Mouse (Mus musculus) liver (tissue): ENCODE data around the gene Hacd4.
"Not testable (repeated sequence)": the region's sequence is repeated elsewhere in the genome, so short reads cannot be mapped to it uniquely, and the experiment has no call there.

Source experiments
- DNase-seq: peaks from one replicate; pipeline ENCODE4 v3.0.0-alpha.2; 2020; ENCODE audit warnings: mixed read lengths

The Hacd4 gene

DNA sequence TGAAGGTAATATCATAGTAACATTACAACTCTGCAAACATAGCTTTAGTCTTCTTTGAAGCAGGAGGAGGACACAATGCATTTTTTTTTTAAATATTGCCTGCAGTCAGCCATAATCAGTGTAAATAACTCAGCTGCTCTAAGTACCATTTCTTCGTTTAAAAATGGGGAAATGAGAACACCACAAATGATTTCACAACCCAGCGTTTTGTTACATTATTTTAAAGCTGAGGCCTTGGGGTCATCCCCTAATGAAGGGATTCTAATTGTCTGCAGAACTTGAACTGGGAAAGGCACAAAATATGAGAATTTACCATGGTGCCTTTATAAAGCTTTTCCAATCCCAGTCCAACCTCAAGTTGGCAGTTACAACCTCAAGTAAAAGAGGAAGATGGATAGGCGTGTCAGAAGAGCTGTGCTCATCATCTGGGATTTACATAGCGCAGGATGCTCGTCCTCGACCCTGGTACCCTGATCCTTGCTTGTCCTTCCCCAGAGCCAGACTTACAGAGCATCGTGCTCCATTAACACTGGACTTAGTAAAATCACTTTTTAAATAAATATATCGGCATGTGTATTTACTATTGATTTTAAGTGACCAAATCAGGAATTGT lies 6.2 kb downstream of the Hacd4 start:
- DNase-seq = no peak

DNA sequence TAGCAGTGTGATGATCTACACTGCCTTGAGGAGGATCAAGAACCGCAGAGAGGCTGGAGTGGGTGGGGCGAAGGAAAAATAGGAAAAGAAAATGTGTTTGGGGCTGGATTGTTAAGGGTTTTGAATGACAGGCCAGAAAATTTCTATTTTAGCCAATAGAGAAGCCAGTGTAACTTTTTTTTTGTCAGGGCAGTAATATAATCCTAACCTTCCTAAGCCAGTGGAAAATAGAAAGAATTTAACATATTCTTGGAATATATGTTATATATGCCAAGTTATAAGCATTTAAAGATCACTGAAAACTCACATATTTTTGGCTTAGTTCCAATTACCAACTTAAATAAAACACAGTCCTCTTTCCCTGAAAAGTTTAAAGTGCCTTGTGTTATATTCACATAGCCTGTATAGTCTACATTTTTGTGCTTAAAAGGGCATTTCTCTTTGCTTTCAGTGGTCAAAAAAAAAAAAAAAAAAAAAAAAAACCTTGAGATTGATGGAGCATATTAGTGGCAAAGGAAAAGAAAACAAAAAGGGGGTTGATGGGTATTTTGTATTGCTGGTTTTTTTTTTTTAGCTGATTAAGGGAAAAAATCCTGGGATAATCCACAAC lies 11.0 kb downstream of the Hacd4 start:
- DNase-seq = no peak

DNA sequence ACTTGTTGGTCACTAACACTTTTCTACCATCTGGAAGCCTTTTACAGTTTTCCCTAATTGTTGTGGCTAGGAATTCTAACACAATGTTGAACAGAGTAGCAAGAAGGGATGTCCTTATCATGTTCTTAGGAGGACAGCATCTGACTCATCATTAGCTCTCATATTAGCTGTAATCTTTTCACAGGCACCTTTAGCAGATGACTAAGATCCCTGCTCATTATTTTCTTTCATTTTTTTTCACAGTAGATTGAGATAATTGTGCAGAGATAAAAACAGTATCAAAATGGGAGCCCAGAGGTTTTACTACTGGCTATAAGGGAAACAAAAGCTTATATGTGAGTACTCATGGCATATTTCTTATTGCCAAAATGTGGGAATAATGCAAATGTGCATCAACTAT lies 14.2 kb downstream of the Hacd4 start:
- DNase-seq = no peak

DNA sequence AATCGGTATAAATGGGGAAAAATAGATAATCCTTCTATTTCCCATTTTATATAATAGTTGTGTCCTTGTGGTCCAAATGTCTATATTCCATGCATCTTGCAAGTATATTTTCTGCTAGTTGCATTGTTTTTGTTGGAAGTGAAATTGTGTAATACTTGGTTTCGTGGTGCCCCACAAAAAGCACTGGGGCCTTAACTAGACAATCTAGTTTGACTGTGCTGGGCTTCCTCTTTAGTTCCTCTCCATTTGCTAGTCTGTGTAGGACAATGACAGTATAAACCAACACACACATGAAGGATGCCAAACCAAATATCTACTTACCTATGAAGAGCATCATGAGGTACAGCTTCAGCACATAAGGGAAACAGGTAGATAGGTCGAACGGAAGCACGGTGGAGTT lies 19.4 kb downstream of the Hacd4 start:
- DNase-seq = no peak

DNA sequence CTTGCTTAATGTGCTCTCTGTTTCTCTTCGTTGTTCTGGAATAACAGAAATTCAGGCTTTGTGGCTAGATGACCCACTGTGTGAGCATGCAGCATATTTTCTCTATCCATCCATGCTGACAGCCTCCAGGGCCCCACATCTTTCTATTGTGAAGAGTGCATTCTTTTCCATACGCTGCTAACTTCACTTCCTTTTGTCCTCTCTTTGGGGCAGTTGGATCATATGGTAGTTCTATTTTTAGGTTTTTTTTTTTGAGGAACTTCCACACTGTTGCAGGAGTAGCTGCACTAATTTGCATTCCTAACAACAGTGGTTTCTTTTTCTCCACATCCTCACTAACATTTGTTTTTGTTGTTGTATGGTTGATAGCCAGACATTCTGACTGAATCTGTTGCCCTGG lies 23.7 kb downstream of the Hacd4 start:
- DNase-seq = no peak

DNA sequence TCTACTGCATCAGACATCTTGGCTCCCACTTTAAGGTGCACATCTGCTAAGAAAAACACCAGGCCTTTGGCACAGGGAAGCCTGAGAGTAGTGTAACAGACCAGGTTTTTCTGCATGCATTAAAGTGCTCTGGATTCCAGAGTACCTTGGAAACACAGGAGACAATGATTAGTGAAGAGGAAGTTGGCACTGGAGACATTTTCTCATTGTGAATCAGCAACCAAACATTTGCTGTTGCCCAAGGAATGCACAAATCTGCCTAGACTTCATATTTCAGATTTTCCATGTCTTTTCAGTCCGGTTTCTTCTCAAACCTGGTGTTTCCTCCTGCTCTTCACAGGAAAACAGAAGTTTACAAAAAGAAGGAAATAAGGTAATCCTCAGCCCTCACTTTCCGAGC lies 26.4 kb downstream of the Hacd4 start:
- no peak for DNase-seq

DNA sequence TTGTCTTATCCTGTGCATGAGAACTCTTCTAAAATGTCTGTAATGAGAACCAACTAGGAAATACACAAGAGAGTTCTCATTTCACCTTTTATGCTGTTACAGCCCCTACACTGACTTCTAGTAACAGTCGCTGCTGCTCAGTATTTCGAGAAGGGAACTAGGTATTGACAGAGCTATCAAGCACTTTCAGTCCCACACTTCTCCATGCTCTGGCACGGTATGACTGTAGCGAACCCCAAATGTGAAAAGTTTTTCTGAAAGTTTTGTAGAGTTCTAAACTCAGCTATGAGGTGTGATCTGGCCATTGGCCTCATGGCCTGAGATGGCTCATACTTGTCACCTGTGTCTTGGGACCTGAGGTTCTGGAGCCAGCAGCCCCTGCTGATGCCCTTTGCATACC lies 29.4 kb downstream of the Hacd4 start:
- no peak for DNase-seq

DNA sequence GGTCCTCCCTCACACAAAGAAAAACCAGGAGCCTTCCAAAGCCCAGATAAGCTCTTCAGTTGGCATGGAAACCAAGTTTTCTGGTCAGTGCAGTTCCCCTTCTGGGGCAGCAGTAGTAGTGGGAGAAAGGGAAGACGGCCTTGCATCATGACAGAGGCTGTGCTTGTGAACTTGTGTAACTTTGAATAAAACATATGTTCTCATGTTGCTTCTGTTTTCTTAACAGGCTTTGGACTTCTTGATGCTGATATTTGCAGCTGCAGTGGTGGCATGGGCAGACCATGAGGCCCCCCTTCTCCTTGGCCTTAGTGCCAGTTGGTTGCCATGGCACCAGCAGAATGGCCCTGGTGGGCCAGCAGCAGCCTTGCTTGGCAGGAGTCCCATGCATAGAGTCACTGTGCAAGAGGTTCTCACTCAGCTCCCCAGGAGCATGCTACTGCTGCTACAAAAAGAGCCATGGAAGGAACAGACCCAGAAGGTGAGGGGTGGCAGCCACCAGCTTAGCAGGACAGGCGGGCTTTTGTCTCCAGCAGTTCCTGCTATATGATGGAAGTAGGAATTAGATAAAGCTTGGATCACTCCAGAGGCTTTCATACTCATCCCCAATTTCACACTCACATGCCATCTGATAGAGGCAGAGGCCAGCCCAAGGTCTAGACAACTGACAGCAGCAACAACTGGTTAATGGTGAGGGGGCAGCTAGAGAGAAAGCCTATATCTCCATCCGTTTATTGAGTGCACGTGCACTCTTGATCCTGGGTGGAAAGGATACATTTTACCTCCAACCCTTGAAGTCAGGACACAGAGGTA lies 31.6 kb downstream of the Hacd4 start:
- DNase-seq = peak; percentile 11

DNA sequence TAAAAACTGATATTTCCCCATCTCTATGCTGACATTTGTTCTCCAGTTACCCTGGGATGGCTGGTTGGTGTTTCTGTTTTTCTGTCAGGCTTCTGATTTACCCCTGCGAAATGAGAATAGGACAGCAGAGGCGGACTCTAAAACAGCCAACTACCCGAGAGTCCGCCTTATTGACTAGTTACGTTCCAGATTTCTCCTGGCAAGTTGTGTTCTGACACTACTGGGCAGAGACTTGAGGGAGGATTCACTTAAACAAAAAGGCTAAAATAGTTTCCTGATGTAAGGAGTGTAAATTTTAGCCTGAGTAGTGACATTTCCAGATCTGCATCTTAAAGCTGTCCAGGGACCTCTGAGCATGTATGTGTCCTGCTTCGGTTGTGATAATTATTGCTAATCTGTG lies 35.8 kb downstream of the Hacd4 start:
- DNase-seq = no peak

DNA sequence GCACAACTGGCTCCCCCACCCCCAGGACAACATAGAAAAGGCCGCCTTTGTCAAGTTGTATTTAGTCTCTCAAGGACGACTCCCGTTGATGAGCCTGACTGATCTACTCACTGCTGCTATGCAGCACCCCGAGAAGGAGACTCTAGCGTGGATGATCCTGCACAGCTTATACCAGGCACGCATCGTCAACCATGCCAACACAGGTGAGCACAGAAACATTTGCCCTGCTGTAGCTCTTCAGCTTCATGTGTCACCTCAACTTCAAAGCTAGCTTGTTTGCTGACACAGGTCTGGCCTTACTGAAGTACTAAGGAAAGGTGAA lies 37.8 kb downstream of the Hacd4 start:
- no peak for DNase-seq

DNA sequence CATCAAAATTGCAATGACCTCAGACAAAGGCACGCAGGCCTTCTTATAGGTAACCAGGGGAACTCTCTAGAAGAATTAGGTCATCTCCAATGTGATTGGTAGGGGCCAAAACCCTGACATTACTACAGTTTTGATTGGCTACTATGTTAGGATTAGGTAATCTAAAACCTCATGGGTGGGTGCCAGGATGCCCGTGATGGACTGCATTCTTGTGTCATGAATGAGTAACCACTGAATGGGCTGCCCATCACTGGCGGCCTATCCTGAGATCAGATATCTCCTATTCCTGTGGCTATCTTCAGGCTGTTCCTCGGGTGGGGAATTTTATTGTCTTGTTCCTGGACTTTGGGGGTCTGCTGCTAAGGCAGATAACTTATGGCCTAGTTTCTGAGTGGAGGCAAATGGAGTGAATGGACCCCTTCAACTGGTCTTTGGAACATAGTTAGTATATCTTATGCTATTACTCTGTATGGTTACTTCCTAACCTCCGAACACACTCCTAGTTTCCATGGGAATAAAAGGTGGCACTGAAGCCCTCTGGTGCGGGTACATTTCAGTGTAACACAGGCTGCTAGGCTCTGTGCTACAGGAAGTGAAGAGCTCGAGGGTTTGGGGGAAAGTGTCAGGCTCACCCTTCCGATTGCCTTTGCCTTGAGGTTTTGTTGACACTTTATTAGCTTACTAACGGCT lies 38.3 kb downstream of the Hacd4 start:
- no peak for DNase-seq

DNA sequence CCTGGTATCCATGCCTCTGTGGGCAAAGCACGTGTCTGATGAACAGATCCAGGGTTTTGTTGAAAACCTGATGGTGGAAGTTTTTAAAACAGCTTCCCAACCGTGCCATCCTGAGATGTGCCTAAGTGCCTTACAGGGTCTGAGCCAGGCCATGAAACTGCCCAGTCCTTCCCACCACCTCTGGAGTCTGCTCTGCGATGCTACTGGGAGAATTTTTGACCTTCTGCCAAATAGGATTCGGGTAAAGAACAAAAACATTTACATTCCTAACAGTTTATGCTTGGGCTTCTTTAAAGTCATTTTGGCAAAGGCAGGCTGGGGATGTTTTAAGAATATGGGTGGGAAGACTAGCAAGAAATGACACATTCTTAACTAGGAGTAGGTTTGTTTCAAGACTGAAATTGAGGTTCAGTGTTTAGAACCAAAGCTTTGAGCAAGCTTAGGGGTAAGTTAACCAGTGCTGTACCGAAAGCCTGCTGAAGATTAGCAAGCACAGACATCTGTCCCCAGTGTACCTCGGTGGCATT lies 41.7 kb downstream of the Hacd4 start:
- no peak for DNase-seq

DNA sequence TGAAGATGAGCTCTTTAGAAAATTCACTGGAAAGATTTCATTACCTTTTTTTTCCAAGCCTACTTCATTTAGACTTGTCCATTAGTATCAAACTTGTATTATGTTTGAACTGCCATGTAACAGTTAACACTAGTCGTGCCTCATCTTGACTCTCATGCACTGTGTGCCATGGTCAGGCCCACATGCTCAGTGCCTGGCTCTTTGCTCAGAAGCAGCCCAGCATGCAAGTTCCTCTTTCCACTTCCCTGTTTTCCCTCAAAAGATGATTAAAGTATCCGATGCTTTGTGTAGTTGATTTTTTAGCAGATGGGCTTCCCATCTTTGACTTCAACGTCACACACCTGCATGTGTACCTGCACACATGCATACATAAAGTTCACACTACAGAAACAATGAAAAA lies 43.0 kb downstream of the Hacd4 start:
- no peak for DNase-seq

DNA sequence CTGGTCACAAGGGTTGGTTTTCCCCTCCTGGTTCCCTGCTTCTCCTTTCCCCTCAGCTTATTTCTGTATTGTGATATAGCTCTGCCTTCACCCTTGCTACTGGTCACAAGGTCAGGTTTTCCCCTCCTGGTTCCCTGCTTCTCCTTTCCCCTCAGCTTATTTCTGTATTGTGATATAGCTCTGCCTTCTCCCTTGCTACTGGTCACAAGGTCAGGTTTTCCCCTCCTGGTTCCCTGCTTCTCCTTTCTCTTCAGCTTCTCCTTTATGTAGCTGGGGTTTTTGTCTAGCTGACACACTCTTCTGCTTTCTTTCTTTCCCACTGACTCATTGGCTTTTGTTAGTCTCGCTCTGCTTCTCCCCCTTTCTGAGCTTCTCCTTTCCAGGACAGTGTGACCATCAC lies 48.1 kb downstream of the Hacd4 start:
- not testable (repeated sequence) for DNase-seq

DNA sequence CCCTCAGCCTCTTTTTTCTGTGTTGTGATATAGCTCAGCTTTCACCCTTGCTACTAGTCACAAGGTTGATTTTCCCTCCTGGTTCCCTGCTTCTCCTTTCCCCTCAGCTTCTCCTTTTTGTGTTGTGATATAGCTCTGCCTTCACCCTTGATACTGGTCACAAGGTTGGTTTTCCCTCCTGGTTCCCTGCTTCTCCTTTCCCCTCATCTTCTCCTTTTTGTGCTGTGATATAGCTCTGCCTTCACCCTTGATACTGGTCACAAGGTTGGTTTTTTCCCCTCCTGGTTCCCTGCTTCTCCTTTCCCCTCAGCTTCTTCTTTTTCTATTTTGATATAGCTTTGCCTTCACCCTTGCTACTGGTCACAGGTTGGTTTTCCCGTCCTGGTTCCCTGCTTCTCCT lies 48.7 kb downstream of the Hacd4 start:
- DNase-seq = no peak

DNA sequence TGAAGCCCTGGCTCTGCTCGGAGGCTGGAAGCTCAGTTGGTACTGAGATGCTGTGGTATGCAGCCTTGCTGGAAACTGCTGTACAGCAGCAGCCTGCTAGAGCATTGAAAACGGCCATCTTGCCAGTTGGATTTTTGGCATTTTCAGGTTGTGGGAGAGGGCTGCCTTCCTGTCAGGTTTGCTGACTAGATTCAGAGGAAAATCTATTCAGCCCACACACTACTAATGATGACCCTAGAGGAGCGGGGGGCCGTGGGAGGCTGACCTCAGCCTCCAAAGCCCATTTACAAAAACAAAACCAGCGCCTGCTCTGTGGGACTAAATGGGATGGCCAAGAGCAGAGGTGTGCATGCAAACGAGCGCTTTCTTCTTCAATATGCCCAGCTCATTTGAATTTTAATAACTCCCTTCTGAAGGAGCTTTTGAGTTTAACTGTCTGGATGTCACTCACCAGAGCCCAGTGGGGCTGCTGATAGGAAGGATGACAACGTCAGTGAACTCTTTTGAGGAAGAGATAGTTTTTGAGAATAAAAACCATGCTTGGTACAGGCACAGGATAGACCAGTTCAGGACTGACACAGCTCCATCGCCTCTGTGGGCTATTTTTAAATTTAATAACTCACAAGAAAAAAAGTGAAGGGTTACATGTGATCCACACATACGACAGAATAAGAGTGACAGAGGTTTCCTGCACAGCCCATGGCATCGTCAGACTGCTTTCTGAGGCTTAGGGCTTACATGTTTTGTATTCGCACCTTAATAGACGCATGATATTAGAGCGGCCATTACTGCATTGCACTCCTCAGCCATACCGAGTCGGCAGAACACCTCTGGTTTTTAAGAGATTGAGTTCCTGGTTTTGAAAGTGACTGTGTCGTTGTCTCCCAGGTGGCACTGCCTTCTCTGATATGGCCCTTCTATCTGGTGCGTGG lies 66.2 kb downstream of the Hacd4 start:
- DNase-seq = no peak

DNA sequence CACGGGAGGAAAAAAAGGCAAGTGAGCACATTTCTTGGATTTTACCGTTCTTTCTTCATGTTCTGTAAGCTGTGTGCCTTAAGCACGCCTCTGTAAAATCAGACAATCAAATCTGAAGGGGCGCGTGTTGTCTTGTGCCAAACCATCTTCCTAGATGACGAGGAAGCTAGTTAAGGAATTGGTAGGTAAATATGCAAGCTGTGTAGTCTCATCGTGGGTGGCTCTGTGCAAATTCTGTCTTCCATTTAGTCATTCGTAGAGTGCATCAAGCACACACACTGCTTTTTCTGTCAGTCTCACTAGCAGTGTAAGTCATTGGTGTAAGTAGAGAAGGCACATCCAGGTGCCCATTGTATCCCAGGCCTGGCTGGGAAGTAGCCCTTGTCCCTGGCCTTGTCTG lies 67.9 kb downstream of the Hacd4 start:
- DNase-seq = no peak

DNA sequence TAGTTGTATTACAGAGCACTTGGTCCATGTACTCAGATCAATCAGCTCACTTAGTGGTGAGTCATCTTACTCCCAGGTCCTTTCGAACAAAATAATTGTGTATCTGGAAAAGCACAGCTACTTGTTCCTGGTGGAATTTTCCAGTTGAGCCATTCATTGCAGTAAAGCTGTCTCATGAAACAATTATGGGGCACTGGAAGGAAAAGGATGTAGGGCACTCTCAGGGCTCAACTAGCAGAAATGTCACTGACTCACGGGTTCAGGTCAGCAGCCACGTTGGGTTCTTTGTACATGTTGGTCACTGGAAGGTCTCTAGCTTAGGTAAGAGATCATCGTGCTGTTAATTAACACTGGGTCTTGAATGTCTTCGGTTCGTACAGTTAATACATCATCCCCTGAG lies 68.8 kb downstream of the Hacd4 start:
- DNase-seq = no peak

DNA sequence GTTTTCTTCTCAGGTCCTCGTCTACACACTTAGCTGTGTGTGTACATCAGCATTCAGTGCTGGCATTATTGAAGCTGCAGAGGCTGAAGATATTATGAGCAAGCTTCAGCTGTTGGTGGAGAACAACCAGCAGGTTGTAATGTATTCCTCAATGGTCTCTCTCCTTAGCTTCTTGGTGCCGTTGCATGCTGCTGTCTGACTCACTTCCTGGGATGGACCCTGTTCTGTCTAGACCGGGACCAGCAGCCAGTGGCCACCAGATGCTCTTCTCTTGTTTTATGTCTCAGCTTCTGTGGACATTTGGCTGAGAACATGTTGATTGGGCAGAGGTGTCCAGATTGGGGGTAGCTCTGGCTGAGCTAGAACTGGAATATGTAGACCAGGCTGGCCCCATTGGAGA lies 81.3 kb downstream of the Hacd4 start:
- DNase-seq = no peak

DNA sequence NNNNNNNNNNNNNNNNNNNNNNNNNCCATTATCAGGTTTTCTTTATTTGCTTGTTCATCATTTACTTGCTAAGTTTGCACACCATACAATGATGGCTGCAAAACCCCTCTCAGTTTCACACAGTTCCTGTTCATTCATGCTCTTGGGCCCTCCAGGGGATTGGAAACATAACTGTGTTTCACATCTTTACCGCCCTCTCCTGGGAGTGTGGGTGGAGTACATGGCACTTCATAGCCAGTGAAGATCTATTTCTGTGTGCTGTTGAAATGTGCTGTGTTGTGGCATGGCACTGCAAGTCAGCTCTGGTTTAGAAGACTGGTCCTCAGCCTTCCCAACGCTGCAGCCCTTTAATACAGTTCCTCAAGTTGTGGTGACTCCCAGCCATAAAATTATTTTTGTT lies 82.1 kb downstream of the Hacd4 start:
- DNase-seq = no peak

DNA sequence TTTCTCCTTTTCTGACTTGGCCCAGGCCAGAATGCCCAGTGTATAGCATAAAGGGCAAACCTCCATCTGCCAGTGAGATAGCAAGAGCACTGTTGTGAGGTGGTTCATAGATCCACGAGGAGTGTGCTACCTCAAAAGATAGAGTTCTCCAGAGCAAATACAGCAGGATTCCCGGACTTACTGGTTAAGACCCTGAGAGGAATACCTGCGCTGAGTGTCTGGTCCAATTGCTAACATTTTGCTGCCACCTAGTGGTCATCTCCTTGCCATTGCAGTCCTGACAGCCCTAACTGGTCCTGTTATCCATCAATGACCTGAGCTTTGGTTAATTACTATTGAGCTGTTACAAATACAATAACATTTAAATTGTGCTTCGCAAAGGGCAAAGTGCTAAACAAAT lies 87.8 kb downstream of the Hacd4 start:
- peak; percentile 56 for DNase-seq
